Mouse (Mus musculus) adipocyte (in vitro differentiated cells): ENCODE data around the gene Rps11.

Experiments
- DNase-seq: peaks from one replicate; pipeline ENCODE4 v3.0.0-alpha.2; 2016; ENCODE audit warnings: low spot score

The Rps11 gene

DNA sequence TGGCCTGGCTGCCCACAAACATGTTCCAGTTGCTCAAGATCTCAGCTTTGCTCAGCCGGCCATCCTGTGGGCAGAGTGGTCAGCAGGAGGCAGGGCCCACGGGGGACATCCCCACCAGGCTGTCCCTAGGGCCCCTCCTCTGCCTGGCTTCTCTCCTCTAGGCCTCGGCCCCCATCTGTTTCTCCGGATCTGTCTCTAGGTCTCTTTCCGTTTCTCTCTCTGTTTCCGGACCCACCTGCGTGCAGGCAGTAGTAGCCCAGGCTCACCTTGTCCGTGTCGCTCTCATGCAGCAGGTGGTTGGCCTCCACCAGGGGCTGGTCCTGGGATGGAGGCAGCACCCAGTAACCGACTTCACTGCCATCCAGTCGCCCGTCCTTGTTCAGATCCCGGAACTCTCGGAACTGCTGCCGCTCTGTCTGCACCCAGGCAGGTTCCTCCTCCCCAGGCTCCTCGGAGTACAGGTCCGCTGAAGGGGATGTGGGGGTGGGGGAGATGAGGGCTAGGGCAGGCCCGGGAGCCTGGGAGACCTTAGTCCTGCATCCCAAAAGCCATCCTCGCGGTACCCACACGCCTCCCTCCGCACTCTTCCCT, 40.8 kb downstream of the Rps11 start:
- no peak for DNase-seq

DNA sequence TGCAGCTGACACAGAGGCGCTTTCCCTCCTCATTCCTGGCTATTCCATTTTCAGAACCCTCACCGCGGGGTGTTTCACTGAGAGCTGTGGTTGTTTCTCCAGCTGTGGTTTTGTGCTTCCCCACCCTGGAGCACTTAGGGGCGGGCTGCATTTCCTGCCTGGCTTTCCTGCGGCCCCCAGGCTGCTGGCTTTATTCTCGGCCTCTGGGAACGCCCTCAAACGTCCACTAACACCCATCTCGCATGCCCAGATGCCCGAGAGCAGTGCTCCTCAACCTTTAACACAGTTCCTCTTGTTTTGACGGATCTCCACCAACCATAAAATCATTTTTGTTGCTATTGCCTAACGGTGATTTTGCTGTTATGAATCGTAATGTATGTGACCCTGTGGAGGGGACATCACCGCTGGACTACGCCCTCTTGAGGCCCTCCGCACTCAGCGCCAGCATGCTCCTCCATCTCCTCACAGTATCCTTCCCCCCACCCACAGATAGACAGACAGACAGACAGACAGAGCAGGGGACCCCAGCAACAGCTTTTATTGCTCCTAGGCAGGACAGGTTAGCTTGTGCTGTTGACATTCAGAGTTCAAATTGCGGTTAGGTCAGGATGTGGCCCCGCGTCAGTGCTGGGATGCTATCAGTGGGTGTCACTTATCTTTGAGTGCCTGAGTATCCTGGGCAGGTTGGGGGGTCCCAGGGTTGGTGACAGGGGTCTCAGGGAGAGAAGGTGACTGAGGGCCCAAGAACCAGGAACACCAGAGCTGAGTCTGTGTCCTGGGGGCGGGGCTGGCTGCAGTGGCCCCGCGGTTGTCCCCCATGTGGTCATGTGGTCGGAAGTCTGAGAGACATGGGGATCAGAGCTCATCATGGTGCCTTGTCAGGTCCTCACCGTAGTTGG, 41.6 kb downstream of the Rps11 start:
- no peak for DNase-seq

DNA sequence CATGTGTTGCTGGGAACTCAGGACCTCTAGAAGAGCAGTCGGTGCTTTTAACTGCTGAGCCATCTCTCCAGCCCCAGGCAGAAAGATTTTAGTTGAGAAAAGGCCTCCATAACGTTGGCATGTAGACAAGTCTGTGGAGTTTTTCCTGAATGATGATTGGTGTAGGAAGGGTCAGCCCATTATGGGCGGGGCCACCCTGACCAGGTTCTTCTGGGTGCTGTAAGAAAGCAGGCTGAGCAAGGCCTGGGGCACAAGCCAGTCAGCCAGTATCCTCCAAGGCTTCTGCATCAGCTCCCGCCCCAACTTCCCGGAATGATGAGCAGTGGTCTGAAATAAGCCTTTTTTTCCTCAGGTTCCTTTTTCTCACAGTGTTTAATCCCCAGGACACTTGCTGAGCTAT, 43.2 kb downstream of the Rps11 start:
- no peak for DNase-seq

DNA sequence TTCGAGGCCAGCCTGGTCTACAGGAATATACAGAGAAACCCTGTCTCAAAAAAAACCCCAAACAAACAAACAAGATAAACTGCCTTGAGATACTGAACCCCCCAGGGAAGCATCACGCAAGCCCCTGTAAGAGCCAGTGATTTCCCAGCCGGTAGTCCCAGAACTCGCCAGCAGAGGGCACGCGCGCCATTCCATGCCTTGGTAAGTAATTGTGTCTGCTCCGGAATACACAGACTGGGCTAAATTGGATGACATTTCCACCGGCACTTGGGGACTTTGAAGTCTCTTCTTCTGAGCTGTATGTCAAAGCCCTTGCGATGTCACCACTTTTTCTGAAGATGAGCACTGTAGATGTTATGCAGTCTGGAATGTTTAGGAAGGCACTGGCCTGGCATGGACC, 44.4 kb downstream of the Rps11 start:
- DNase-seq, result peak; percentile 78

DNA sequence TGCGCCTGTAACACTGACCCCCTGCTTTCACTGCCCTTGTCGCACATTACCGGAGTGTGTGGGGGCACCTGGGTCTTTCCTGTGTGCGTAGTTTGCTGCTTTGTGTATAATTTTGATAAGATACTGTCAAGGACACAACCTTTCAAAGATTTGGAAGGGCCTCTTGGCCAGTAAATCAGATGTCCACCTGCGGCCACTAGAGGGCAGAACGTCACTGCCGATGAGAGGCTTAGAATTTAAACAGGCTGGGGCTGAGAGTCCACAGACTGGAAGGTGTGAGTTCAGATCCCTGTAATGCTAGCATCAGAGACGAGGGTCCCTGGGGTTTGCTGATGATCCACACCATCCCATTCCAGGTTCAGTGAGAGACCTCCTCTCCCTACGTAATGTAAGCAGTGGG, 45.7 kb downstream of the Rps11 start:
- peak; percentile 74 for DNase-seq

DNA sequence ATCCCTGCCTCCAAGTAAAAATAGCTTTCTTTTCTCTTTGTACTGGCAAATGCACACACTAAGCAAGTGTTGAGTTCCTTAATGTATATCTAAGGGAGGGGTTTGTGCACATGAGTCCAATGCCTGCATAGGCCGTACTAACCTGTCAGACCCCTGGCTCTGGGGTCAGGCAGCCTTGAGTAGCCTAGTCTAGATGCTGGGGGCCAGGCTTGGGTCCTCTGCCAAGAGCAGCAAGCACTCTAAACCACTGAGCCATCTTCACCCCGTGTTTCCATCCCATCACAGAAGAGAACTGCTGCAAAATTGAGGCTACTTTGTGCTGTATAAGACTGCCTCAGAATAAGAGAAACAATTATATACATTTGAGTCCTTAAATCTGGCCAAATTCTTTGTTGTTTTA, 46.4 kb downstream of the Rps11 start:
- DNase-seq, result no peak

DNA sequence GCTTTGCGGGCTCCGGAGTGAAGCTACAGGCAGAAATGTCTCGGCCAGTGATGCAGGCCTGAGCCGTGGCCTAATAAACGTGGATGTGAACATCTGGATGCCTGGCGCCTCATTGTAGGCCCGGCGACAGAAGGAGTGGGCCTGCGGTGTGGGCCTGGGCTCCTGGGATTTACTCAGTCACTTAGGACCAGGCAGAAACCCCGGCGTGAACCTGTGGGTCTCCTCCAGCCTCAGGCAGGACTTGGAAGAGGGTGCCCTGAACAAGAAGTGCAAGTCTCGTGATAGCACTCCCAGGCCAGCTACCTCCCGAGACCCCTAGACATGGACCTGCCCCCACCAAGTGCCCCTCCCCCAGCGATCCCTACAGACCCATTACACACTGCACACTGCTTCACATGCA, 46.9 kb downstream of the Rps11 start:
- no peak for DNase-seq

DNA sequence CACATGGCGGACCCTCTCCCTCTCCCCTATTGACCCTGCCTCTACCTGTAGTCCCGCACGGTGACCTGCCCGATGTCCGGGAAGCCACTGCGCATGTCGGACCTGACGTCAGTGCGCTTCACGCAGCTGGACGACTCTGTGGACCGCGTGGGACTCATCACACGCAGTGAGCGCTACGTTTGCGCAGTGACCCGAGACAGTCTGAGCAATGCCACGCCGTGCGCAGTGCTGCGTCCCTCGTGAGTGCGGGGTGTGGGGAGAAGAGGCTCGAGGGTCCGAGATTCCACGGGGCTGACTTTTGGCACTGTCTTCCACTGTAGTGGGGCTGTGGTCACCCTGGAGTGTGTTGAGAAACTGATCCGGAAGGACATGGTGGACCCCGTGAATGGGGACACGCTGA, 47.7 kb downstream of the Rps11 start:
- DNase-seq, result no peak

DNA sequence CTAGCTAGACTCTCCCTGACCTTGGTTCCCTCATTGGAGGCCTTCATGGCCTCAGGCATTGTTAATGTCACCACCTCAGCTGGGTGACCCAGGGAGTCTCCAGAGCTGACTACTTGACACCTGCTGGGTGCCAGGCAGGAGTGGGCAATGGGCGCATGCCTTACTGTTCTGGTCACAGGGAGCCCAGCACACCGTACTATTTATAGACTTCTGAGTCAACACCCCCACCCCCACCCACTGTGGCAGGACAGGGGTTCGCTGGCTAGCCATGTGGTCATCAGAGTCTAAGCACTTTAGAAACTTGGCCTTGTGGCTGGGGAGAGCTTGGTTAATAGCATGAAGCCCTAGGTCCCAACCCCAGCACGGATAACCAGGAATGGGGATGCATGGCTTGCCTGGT, 48.8 kb downstream of the Rps11 start:
- no peak for DNase-seq

DNA sequence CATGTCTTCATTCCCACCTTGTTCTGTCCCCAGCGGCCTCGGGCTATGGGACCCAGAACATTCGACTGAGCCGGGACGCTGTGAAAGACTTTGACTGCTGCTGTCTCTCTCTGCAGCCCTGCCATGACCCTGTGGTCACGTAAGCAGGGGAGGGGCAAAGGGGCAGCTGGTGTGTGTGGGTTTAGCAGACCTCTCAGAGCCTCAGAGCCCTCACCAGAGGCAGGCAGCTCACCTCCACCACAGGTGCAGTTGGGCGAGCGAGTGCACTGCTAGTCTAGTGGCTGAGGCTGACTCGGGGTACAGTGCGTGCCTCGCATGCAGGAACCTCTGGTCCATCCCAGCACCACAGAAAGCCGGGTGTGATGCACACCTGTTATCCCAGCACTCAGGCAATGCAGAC, 50.3 kb downstream of the Rps11 start:
- no peak for DNase-seq

DNA sequence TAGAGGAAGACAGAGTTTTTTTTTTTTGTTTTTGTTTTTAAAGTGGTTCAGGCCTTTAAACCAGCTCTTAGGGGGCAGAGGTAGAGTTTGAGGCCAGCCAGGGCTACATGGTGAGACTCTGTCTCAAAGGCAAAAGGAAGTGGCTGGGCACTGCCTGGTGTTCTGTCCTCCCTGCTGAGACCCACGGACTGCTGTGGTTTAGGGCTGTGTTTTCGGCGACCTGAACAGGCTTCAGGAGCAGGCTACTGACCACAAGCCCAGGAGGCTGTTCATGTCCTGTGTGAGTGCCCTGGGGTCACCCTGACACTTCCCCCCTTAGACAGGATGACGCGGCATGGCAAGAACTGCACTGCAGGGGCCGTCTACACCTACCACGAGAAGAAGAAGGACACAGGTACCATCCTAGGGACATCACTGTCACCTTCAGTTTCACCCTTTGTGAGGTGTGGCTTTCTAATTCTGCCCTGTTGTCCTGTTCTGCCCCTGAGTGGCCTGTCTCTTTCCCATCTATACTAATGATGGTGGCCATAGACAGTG, 51.0 kb downstream of the Rps11 start:
- no peak for DNase-seq
